Mouse (Mus musculus): Measurements from ENCODE around the gene Ecm1.

The Ecm1 gene

GRCm38 (mm10) chr3:95689171-95689915 is 50.0 kb downstream of the Ecm1 start:
- DNase-seq (ENCODE audit: low spot score): no peak

- DNase-seq (ENCODE audit: low spot score): peak; percentile 84
These were observed 51.6 kb downstream of the Ecm1 start, which contains the start of gene Adamtsl4 for GRCm38 (mm10) chr3:95687524-95688421. Gene Adamtsl4 (minus strand): TSS chr3:95687917.

GRCm38 (mm10) chr3:95687168-95687523 is 52.2 kb downstream of the Ecm1 start:
- no peak for DNase-seq (ENCODE audit: low spot score)

GRCm38 (mm10) chr3:95686492-95687167 is 52.7 kb downstream of the Ecm1 start:
- DNase-seq (ENCODE audit: low spot score): no peak

- no peak for DNase-seq (ENCODE audit: low spot score)
These were observed 53.7 kb downstream of the Ecm1 start for GRCm38 (mm10) chr3:95685701-95686100.

GRCm38 (mm10) chr3:95685301-95685700 is 54.1 kb downstream of the Ecm1 start:
- no peak for DNase-seq (ENCODE audit: low spot score)

- no peak for DNase-seq (ENCODE audit: low spot score)
These were observed 54.5 kb downstream of the Ecm1 start for GRCm38 (mm10) chr3:95684846-95685245.

Data from testis, postnatal 10 days (tissue).